Mouse (Mus musculus) megakaryocyte-erythroid progenitor cell, adult 5-6 weeks (primary cell): Measurements from ENCODE around the gene Pwp2. TPM values are rescaled to one million over a fixed set of nuclear protein-coding genes. Genes with fewer than 3 reads are reported as not detected.
A peak's percentile ranks its signal among the peaks of the same experiment; 100 is the strongest.
"Not testable (repeated sequence)": the region's sequence is repeated elsewhere in the genome, so short reads cannot be mapped to it uniquely, and the experiment has no call there.

ENCODE experiments used
- ATAC-seq: replicated peaks from 2 replicates; pipeline ENCODE4 v1.8.0; 2016; ENCODE audit warnings: mild to moderate bottlenecking, inconsistent platforms; ENCODE audit not compliant: severe bottlenecking, poor library complexity, low FRiP score, low TSS enrichment
- total RNA-seq, 2 experiments: library from RNA; stranded (forward) in 1 of 2; stranded (reverse) in 1 of 2; fragments of 200-1000, 215-1000 nt in 1 of 2; fragments of >200 nt in 1 of 2; fragmentation: Nextera tagmentation in 1 of 2; gene quantifications; 2 replicates each; pipeline ENCODE4 v1.2.3; 2014 to 2017

The Pwp2 gene
- total RNA-seq, 2 experiments from 2014 or later: 25.5 to 47.2 TPM

- ATAC-seq: no peak
These were observed 35.8 kb downstream of the Pwp2 start for GRCm38 (mm10) chr10:78148834-78149766.

GRCm38 (mm10) chr10:78147908-78148441, 37.0 kb downstream of the Pwp2 start:
- no peak for ATAC-seq

GRCm38 (mm10) chr10:78143727-78144505, 41.0 kb downstream of the Pwp2 start:
- ATAC-seq: no peak

- ATAC-seq: no peak
These were observed 44.1 kb downstream of the Pwp2 start for GRCm38 (mm10) chr10:78140843-78141242.

DNA sequence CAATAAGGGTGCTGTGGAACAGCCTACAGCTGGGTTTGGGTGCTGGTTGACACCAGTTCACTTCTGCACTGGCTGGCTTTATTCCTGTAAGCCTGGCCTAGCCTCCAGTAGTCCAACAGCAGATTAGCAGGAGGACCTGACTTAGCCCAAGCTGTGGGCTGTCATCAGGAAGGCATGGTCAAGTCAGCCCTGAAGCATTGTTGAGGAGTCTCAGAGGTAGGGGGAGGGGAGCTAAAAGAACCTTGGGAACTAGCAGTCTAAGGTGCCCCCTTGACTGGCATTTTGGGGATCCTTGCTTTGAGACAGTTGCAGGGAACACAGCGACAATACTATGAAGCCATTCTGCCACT, 44.7 kb downstream of the Pwp2 start:
- no peak for ATAC-seq

DNA sequence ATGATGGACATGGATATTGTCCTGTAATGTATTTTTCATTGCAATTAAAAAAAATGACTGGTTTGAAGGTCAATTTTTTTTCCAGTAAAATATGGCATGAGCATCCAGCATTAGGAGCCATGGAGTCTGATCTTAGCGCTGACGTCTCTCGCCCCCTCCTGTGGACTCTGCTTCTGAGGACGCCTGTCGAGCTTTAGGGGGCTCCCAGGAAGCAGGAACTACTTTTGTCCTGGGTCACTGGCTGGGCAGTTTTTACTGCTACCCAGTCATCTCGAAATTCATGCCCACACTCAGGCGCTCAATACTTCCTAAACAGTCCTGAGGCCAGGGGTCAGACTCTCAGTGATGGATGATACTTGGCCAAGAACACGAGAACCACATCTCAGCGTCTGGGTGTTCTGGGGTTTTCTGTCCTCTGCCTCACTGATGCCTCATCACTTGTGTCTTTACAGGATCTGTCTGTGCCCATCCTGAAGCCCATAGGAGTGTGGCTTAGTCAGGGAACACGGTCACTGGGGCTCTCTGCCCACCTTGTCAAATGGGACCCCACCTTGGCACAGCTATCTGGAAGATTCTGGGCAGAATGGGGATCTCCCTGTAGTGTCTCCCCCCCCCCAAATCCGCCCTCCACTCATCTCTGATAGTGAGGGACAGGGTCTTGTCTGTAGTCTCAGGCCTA, 45.2 kb downstream of the Pwp2 start:
- ATAC-seq: no peak

DNA sequence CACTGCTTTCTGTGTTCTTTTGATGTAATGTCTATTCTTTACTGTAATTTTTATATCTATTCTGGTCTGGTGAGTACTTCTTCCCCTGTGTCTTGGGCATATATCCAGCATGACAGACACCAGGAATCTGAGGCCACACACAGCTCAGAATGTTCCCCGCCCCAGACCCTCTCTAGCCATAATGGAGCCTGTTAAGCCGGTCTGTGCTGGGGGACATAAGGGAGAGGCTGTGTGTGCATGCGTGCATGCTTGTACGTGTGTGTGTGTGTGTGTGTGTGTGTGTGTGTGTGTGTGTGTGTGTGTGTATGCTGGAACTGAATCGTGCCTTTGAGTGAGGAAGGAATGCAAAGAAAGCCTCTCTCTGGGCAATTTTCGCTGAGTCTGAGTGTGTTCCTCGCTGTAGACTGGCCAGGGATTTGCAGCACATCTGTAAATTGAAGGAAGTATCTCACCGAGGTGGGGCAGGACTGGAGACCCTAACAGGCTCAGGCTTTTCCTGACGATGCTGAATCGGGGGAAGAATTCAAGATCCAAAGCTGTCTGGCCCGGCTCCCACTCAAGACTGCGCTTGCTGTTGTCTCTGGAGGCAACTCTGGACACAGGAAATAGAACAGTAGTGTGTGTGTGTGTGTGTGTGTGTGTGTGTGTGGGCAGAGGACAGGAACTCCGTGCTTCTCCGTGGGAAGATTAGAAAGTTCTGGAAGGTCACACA, 46.0 kb downstream of the Pwp2 start:
- ATAC-seq: no peak

DNA sequence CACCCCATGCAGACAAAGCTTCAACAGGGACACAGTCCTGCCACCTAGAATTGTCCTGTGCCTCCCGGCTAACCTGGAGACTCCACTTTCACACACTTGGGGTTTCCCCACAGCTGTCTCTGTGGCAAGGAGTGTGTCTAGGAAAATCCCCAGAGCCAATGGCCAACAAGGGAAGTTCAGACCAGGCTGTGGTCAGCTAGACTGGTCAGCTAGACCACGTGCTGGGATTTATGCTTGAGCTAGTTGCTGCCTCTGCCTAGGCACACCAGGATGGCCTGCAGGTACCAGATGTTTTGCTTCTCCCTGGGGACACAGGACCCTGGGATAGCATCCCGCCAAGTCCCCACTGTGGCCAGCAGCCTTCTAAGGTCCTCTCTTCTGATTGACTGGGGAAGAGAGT, 47.8 kb downstream of the Pwp2 start:
- ATAC-seq: no peak

DNA sequence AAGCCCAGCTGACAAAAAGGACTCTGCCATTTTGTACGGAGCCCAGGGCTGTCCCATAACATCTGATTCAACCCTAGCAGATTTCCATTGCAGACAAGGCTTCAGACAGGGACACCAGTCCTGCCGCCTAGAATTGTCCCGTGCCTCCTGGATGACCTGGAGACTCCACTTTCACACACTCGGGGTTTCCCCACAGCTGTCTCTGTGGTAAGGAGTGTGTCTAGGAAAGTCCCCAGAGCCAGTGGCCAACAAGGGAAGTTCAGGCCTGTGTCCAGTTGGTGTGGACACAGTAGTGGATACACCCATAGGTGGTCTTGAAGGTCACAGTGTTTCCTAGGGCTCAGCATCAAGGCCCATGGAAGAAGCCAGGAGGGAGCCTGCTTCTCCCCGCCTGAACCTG, 49.0 kb downstream of the Pwp2 start:
- no peak for ATAC-seq

GRCm38 (mm10) chr10:78134975-78135798, 49.8 kb downstream of the Pwp2 start:
- 0 out of 2 replicates have a peak, but pooled peaks have one; percentile 39 for ATAC-seq

- ATAC-seq: no peak
These were observed 50.5 kb downstream of the Pwp2 start for GRCm38 (mm10) chr10:78134400-78134799.

DNA sequence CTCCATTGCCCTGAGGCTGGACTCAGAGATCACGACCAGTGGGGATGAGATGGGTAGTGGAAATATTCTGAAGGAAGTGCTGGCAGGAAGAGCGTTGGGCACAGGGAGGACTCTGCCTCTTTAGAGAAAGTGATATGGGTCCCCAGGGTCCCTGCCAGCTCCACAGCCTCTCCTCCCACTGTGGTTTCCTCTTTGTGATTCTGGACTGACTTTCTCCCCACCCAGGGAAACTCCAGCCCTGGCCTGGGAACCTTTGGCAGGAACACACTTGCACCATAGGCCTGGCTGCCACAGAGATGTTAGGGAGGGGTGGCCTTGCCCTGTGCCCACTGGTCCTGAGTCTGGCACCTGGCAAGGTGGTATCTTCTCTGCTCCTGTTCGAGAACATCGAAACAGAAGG, 55.0 kb downstream of the Pwp2 start:
- no peak for ATAC-seq

DNA sequence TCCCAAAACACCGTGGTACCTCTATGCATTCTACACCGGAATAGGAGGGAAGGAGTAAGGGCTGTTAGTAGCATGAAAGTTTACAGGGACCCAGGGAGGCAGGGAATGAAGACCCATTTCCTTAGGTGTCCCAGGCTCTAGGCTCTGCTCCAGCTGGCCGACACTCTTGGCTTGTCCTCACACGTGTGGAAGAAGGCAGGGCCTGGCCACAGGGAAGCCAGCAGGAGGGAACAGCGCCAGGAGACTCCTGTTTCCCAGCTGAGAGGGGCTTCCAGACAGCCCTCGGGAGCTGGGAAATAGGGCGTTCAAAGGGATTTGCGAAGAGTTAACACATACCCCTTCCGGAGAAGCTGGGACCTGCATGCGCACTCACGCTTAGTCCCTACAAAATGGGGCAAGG, 55.5 kb downstream of the Pwp2 start:
- ATAC-seq: no peak

DNA sequence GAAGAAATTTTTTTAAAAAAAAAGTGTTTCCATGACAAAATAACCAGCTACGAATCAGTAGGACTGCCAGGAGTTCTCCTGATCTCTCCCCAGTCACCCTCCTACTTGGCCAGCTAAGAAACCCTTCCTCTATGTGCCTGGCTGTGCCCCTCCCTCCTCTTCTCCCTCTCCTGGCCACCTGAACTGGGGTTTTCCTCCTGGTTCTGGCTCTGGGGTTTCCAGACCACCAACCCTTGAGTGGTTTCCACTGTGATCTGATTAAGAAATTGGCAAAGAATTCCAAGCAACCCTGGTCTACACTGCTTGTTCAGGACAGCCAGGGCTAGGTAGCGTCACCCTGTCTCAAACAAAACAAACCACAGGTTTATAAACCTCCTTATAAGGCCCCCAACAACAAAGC, 56.3 kb downstream of the Pwp2 start:
- ATAC-seq: no peak

- ATAC-seq: no peak
These were observed 57.0 kb downstream of the Pwp2 start for GRCm38 (mm10) chr10:78127931-78128330.

- no peak for ATAC-seq
These were observed 57.7 kb downstream of the Pwp2 start for GRCm38 (mm10) chr10:78127046-78127870.

DNA sequence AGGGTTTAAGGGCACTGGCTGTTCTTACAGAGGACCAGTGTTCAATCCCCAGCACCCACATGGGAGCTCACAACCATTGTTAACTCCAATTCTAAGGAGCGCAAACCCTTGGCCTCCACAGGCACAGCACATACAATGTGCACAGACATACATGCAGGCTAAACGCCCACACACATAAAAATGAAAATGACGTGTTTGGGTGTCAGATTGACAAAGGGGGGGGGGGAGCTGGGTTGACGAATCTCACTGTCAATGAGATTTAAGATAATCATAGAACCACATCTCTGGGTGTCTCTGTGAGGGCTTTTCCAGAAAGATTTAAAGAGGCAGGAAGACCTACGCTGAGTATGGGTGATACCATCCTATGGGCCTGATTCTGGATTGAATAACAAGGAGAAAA, 58.6 kb downstream of the Pwp2 start:
- ATAC-seq: no peak

GRCm38 (mm10) chr10:78125061-78125460, 59.9 kb downstream of the Pwp2 start:
- not testable (repeated sequence) for ATAC-seq
